Mouse (Mus musculus) stomach, embryonic 14.5 days (tissue): ENCODE measurements around the gene Galnt5. TPM values are rescaled to one million over a fixed set of nuclear protein-coding genes. Genes with fewer than 3 reads are reported as not detected.

Experiments
- ATAC-seq: fragments of 200-750 bp; cut with Nextera tagmentation; 2 replicates; pipeline ENCODE4 v1.8.0; 2017; ENCODE audit warnings: low read depth, moderate TSS enrichment; ENCODE audit not compliant: insufficient number of reproducible peaks, insufficient read depth, low FRiP score
- H3K27ac ChIP-seq: fragments of 300-500 bp; sonication (generic); 2 replicates; pipeline ENCODE4 v1.5.1; 2014; ENCODE audit warnings: mild to moderate bottlenecking, low read length, moderate library complexity, mixed read lengths
- H3K27me3 ChIP-seq: fragments of 300-500 bp; sonication (generic); 2 replicates; pipeline ENCODE4 v1.6.1; 2014; ENCODE audit warnings: low read length, control low read depth, mixed read lengths; ENCODE audit not compliant: control insufficient read depth, insufficient read depth
- H3K36me3 ChIP-seq: fragments of 300-500 bp; sonication (generic); 2 replicates; pipeline ENCODE4 v1.6.1; 2014; ENCODE audit warnings: mild to moderate bottlenecking, control low read depth, low read length, moderate library complexity, mixed read lengths; ENCODE audit not compliant: control insufficient read depth, insufficient read depth
- H3K4me1 ChIP-seq: fragments of 300-500 bp; sonication (generic); 2 replicates; pipeline ENCODE4 v1.6.1; 2014; ENCODE audit warnings: low read length, control low read depth, mixed read lengths; ENCODE audit not compliant: control insufficient read depth, insufficient read depth
- H3K4me2 ChIP-seq: fragments of 300-500 bp; sonication (generic); replicated peaks from 2 replicates; pipeline ENCODE4 v1.6.1; 2014; ENCODE audit warnings: low read depth, low read length, control low read depth
- H3K4me3 ChIP-seq: fragments of 300-500 bp; sonication (generic); 2 replicates; pipeline ENCODE4 v1.5.1; 2014; ENCODE audit warnings: low read depth, low read length, control low read depth
- H3K9ac ChIP-seq: fragments of 300-500 bp; sonication (generic); replicated peaks from 2 replicates; pipeline ENCODE4 v1.6.1; 2014; ENCODE audit warnings: low read depth, mild to moderate bottlenecking, control low read depth, low read length, moderate library complexity, mixed read lengths
- H3K9me3 ChIP-seq: fragments of 300-500 bp; sonication (generic); 2 replicates; pipeline ENCODE4 v1.6.1; 2016; ENCODE audit warnings: low read depth, low read length, control low read depth; ENCODE audit not compliant: control insufficient read depth
- WGBS: fragments of 180-500 bp; shearing (Covaris S2); extraction: QIAGEN DNeasy Blood & Tissue Kit; methylation state at CpG from one replicate; pipeline ENCODE4 v1.1.7; 2014; 5-methylcytosine and 5-hydroxymethylcytosine counted together
- polyA plus RNA-seq: library from polyadenylated mRNA; unstranded; fragments of >200 nt; fragmentation: Nextera tagmentation; extraction: Ambion mirVana; gene quantifications from 2 replicates; pipeline ENCODE4 v1.2.1, GENCODE M21; 2014

The Galnt5 gene
- polyA plus RNA-seq, 1 experiment from 2014 or later: 2.9 TPM

DNA sequence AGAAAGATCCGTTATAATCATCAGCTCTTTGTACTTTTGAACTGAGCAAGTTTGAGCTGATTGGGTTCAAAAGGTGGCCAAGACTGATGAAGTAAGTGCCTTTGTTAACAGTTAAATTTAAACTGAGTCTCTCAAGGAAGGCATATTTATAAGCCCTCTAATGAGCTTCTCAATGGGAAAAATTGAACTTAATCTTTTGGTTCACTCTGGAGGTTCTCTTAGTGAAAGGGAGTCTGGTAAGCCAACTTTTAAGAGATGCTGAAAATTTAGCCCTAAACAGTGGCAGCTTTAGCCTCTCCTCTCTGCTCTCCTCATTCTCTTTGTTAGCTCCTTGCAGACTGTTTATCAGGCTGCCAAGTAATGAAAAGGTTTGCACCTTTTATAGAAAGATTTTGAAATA is 97.1 kb downstream of the Galnt5 start:
- Histone ChIP-seq H3K4me1 (no peaks in the 10 kb centered on the region), H3K9ac (no peak overlapping the region), H3K9me3 (no peaks in the 10 kb centered on the region), H3K27me3 (no peaks in the 10 kb centered on the region), H3K4me2 (no peak overlapping the region), H3K27ac (no peak overlapping the region), H3K36me3 (no peaks in the 10 kb centered on the region), H3K4me3 (no peak overlapping the region)
- 50% methylated on average over 1 of the region's 1 CpGs for WGBS
- ATAC-seq: no peak

Other genes with a start within 250 kb of the Galnt5 start
- gene Ermn, start 55.0 kb downstream of the Galnt5 start, polyA plus RNA-seq: 0.07 TPM in 1 of 2 replicates, not detected in the other
- 0.46 and 0.95 TPM in 2 replicates for gene Cytip, start 197.6 kb downstream of the Galnt5 start, polyA plus RNA-seq